Mouse (Mus musculus): ENCODE results near the gene Eml6.

- no peak for TF ChIP-seq CTCF (IDR thresholded peaks at IDR 0.05; ENCODE audit: control insufficient read depth, insufficient read depth, low read length)
- no peak for TF ChIP-seq POLR2A (IDR thresholded peaks at IDR 0.05; ENCODE audit: borderline replicate concordance, control insufficient read depth, low read depth, low read length)
These were observed 39.6 kb downstream of the Eml6 start for GRCm38 (mm10) chr11:29986257-29986656.

Measured in bone marrow, adult 2 months (tissue).